Mouse (Mus musculus): ENCODE results near the gene Cobll1.
A peak's percentile ranks its signal among the peaks of the same experiment; 100 is the strongest.
"Not testable (repeated sequence)": the region's sequence is repeated elsewhere in the genome, so short reads cannot be mapped to it uniquely, and the experiment has no call there.

The Cobll1 gene

DNA sequence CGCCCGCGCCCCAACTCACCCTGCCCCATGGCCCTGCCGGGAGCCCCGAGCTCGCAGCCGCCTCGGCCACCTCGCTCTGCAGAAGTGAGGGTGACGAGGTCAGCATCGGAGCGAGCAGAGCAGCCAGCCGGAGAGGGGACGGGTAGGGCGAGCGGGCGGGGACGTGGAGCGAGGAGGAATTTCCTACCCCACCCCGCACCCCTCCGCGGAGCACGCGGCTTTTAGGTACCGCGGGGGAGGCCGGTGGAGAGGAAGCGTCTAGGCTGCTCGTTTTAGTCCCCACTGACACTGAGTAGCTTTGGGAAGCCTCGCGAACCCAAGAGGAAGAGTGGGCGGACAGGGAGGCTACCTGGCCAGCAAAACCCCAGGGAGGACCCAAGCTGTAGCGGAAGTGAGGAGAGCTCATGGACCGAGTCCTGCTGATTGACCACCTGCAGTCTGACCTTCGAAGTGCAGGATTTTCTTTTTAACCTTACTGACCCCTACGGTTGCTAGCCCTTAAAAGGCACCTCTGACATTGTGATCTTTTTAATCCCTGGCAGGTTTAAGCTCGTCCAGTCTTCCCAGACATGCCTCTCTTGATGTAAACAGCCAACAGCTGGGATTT, at the start of gene Cobll1:
TSS of gene Cobll1 (minus strand) at position 440 of the 607 bp plus-strand sequence.
- no peak for DNase-seq

GRCm38 (mm10) chr2:65288696-65289095, 49.5 kb upstream of the Cobll1 start:
- no peak for DNase-seq

GRCm38 (mm10) chr2:65285380-65285779, 46.2 kb upstream of the Cobll1 start:
- no peak for DNase-seq

- no peak for DNase-seq
Observed at GRCm38 (mm10) chr2:65282979-65283378, 43.8 kb upstream of the Cobll1 start.

- no peak for DNase-seq
Observed at GRCm38 (mm10) chr2:65279029-65279690, 40.0 kb upstream of the Cobll1 start.

GRCm38 (mm10) chr2:65275443-65276061, 36.3 kb upstream of the Cobll1 start:
- no peak for DNase-seq

- no peak for DNase-seq
Observed at GRCm38 (mm10) chr2:65273910-65274309, 34.7 kb upstream of the Cobll1 start.

GRCm38 (mm10) chr2:65268731-65269130, 29.5 kb upstream of the Cobll1 start:
- DNase-seq = no peak

- no peak for DNase-seq
Observed at GRCm38 (mm10) chr2:65267834-65268233, 28.6 kb upstream of the Cobll1 start.

DNA sequence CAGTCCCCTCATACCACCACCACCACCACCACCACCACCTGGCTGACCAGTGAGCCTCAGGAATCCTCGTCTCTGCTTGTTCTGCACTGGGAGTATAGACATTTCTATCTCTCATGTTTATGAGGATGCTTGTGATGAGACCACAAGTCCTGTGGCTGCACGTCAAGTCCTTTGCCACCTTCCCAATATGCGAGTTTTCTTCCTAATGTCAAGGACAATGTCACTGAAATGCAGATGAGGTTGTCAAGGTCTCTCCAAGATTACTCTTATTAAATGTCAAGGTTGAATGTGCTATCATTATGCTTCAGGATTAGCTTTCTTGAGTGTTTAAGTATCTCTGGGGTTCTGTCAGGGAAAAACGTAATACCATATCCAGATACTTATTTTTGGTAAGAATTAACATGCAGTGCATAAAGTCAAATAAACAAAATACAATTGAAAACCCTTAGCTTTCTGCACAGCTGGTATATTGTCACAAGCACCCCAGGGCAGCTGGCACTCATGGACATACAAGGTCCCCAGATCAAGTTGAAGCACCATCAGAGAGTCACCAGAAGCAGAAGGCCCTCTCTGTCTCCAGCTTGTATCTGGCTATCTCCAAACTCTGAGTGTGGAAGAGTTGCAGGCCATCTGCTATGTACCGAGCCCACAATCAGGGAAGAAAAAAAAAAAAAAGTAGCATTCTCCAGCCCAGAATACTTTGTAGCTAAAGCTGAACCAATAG, 27.5 kb upstream of the Cobll1 start:
- DNase-seq = no peak

DNA sequence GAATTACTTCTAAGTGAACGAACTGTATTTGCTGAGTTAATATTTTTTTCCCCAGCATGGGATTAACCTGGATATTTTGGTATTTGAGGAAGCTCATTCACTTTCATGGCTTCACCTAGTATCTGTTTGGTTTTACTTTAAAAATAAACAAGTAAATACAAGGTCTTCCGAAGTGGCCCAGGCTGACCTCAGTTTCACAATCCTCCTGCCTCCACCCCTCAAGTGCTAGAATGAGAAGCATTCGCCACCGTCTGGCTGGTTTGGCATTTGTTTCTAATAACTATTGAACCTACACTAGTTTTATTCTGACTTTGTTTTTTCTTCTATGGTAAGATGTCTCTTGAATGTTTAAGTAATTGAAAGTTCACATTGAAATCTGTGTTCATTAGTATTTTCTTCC, 23.0 kb upstream of the Cobll1 start:
- no peak for DNase-seq

DNA sequence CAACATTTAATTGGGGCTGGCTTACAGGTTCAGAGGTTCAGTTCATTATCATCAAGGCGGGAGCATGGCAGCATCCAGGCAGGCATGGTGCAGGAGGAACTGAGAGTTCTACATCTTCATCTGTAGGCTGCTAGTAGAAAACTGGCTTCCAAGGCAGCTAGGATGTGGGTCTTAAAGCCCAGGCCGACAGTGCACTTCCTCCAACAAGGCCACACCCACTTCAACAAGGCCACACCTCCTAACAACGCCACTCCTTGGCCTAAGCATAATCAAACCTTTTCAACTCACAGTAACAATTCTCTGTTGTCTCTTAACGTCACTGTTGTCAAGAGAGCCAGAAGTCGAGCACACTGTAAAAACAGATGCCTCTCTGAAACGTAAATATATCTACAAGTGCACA, 21.6 kb upstream of the Cobll1 start:
- not testable (repeated sequence) for DNase-seq

GRCm38 (mm10) chr2:65260400-65260799, 21.2 kb upstream of the Cobll1 start:
- no peak for DNase-seq

GRCm38 (mm10) chr2:65257446-65257845, 18.2 kb upstream of the Cobll1 start:
- DNase-seq = no peak

- DNase-seq = no peak
Observed at GRCm38 (mm10) chr2:65256494-65257254, 17.5 kb upstream of the Cobll1 start.

GRCm38 (mm10) chr2:65250589-65251104, 11.4 kb upstream of the Cobll1 start:
- no peak for DNase-seq

DNA sequence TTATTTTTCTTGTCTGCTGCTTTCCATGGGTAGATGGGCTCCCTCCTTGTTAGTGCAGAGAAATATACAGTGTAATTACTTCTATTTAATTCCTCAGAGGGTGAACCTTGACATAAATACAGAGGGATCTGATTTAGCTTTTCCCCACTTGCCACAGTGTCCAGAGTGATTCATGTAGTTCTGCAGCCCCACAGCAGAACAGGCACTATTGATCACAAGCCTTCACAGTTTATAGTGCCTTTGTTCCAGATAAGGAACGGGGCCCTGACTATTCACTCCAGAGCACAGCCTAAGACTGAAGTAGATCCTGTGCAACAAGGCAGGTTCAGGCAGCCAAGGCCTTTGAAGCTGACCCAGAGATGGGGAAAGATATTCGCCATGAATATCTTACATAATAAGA, 10.4 kb upstream of the Cobll1 start:
- no peak for DNase-seq

DNA sequence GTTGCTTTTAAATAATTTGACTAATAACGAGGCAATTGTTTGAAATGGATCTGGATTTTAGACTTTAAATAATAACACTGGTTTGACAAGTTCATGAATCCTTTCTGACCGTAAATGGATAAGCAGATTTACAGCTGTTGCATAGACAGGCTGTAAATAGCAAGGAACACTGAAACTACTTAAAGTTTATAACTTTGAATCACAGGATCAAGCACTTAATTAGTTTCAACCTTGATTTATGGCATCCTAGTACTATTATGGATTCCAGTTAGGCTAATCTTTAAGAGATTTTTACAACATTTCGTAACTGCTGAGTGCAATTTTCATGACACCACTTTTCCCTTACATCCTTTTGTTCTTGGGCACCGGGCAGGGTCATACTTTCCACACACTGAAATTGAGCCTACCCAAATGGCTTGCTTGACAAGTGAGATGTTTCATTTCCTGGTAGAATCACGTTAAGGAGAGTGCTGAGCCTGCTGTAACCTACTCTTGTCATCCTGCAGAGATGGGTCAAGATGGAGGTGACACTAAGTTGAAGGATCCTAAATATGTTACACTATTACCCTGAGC, 1.1 kb upstream of the Cobll1 start:
- DNase-seq = no peak

- DNase-seq = peak; percentile 18
Observed at GRCm38 (mm10) chr2:65238171-65238963, 836 bp downstream of the Cobll1 start.

DNA sequence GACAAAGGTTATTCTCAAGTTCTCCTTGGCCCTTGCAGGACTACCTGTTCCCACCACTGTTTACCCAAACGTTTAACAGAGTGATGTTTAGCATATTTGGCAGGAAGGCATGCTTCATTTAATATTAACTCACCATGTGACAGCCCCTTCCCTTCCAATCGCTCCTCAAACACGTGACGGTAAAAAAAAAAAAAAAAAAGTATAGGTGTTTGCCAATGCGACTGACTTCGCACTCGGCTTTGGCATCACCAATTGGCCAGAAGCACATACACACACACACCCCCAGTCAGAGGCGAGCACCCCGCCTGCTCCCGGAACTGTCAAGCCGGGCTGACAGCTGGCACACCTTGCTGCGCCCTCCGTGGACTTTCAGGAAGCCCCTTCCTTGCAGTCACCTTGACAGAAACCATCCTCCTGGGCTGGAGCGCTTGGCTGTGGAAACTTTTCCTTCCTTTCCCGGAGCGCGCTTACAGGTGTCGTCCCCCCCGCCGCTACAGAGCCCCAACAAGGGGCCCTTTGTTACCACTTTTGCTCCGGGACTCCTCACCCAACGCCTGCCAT, 1.5 kb downstream of the Cobll1 start:
- peak; percentile 4 for DNase-seq

DNA sequence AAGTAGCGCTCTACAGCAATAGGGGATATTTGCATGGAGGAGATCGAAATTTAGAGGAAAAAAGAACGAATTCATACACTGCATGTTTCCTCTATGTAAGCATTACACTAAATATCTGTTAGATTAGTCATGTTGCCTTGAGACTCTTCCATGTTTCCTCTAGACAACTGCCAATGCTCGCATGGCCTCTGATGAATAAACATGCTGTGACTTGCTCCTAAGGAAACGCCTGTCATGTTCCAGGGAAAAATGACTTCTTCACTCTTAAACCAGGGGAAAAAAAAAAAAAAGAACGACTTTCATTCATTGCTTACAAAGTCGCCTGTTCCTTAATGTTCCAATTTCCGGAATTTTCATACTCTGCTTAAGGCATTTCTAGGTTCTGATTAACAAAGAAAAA, 2.1 kb downstream of the Cobll1 start:
- no peak for DNase-seq
